Mouse (Mus musculus) brain, embryonic 14.5 days (tissue): ENCODE measurements around the gene Olfr403.

Source experiments
- CTCF ChIP-seq: fragments of 200-500 bp; IDR thresholded peaks from 2 replicates; pipeline ENCODE4 v1.5.1; 2012; ENCODE audit warnings: inconsistent platforms, mild to moderate bottlenecking, moderate library complexity, borderline replicate concordance; ENCODE audit not compliant: insufficient read depth, insufficient read length; ENCODE audit errors: extremely low read depth
- POLR2A ChIP-seq: fragments of 200-500 bp; IDR thresholded peaks from 2 replicates; pipeline ENCODE4 v1.6.1; 2012; ENCODE audit warnings: mild to moderate bottlenecking, inconsistent platforms, borderline replicate concordance; ENCODE audit not compliant: poor library complexity, insufficient read depth, insufficient read length, severe bottlenecking; ENCODE audit errors: extremely low read depth

DNA sequence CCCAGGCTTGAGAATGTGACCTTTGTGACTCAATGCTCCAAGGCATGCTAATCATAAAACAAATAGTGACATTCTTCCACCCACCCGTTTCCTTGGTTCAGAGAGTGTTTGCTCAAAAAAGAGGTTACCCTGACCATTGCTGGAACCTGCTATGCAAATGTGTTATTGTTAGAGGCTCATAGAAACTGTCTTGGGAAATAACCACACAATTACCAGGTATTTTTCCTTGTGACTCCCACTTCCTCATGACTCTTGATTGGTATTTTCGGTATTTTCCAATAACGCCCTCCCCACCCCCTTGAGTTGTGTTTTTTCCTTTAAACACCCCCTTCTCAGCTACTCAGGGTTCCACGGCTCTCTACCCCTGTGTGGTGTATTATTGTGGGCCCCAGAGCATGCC, 2.3 kb upstream of the Olfr403 start:
- no peak for TF ChIP-seq CTCF
- TF ChIP-seq POLR2A = no peak
